Mouse (Mus musculus) CD4-positive, CD25-positive, alpha-beta regulatory T cell, adult 2 months (primary cell): ENCODE results near the gene Etnk2.

ENCODE experiments used
- DNase-seq: peaks from one replicate; pipeline ENCODE4 v3.0.0-alpha.2; 2012; ENCODE audit warnings: low read depth, low spot score

Etnk2 gene

DNA sequence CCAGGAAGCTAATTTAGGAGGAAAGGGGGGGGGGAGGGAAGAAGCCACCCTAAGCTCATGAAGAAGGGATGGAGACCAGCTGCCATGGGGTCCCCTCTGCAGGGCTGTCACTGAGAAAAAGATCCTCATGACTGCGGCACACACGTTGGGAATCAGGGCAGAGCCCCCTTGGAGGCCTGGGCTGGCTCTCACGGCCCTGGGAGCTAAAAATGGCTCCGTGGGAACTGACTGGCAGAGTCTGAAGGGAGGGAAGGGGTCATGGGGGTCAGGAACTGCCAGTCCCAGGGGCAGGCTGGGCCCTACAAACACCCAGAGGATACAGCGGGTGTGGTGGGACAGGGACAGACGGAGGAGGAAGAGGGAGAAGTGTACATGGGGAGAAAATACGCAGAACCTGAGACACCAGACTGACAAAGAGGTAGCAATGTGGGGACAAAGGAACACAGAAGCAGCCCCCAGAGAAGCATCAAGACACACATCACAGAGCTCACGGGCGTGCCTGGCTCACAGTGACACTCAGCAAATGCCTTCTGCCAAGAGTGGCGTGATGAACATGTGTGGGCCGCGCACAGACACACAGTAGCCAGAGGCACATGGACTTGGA is 19.3 kb downstream of the Etnk2 start:
- DNase-seq = no peak

DNA sequence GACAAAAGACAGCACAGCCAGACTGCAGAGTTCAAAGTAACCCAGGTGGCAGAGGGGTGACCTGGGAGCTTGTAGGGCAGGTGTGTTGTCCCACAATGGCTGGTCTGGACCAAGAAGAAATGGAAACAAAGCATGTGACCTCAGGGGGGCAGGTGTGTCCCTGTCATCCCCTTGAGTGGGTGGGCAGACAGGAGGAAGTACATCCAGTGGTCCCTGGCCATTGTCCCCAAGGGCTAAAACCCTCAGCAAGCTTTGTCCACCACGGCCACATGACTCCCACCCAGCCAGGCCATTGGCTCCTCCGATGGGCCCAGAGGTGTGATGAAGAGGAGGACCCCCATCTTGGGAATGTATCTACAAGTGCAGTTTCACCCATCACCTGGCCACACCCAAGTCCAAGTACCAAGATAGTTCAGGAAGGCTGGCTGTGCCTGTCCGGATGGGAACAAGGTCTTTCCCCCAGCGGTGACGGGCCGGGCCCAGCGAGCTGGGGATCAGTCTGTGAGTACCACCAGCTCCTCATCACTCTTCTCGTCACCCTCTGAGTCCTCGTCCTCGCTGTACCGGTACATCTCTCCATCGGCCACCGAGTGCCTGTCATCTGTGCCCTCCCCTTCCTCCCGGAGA is 19.9 kb downstream of the Etnk2 start:
- DNase-seq = no peak

DNA sequence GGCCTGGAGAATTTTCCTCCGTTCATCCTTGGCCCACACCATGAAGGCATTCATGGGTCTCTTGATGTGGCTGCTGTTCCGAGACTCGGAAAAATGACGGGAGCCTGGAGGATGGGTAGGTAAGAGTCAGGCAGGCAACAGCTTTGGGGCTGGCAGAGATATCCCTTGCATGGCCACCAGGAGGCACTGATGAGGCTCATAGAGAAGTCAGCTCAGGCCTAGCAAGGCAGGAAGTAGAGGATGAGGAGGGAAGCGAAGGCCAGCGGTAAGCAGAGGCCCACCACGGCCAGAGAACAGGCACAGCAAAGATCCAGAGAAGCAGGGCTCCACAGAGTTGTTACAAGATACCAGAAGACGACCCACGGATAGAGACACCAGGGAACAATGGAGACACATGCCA is 22.1 kb downstream of the Etnk2 start:
- peak; percentile 84 for DNase-seq

DNA sequence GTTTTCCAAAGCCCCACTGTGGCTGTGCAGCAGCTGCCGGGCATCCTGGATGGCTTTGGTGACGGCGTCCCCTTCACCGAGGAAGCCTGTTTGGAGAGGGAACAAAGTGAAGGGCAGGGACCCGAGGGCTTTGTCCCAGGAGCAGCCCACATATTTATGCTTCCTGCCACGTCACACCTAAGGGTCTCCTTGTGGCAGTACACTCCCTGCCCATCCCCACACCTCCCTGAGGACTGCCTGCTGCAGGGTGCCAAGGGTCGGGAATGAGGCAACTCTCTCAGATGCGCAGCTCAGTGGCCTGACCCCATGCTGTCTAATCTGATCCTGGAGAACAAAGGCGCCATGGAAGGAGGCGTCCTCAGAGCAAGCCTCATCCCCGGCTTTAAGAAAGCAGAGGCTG is 22.8 kb downstream of the Etnk2 start:
- no peak for DNase-seq

DNA sequence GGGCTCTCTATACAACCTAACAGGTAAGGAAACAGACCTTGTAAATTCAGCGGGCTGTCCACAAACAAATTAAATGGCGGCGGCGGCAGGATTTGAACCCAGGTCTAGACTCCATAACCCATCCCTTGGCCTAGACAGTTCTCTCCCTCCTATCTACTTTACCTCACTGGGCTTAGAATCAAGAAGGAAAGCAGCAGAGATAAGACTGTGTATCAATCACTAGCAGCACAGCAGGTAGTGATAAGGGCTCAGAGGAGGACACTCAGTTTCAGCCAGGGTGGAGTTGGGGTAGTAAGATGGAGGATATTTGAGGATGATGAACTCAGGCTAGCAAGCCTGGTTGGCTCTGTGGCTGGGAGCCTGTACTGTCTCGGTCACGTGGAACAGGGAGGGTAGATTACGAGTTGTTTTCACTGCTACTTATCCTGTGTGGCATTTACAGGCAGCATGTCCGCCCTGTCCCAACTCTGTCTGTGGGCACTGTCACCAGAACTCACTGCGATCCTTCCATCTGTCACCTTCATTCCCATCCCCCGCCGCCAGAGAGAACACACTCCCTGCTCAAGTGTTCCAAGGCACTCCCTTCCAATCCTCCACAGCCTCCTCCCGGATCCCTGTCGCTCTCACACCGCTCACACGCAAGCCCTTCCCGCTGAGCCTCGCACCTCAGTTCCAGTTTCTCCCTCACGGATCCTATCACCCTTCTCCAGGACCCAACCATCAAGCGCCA is 24.3 kb downstream of the Etnk2 start:
- no peak for DNase-seq

DNA sequence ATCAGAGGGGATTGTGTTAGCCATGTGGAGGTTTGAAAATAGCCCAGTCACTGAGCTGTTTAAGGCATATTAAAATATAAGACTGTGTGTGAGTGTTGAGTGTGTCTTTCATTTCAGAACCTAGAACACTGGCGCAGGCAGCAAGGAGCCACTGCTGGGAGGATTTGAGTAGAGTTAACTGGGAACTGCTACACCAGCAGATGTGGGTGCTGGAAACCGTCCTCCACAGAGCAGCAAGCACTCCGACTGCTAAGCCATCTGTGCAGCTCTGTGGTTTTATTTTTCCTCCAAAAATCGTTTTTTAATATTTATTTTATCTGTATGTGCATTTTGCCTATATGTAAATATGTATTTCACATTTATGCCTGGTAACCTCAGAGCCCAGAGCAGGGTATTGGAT is 31.3 kb downstream of the Etnk2 start:
- no peak for DNase-seq

DNA sequence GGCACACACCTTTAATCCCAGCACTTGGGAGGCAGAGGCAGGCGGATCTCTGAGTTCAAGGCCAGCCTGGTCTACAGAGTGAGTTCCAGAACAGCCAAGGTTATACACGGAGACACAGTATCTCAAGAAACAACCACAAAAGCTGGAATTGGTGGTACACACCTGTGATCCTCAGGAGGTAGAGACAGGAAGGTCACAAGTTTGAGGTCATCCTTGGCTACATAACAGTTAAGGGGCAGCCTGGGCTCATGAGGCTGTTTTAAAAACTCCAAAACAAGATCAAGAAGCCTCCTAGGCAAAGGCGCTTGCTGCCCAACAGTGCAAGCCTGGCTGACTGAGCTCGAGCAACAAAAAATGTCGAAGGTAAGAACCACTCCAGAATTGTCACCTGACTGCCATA is 33.3 kb downstream of the Etnk2 start:
- DNase-seq = no peak

DNA sequence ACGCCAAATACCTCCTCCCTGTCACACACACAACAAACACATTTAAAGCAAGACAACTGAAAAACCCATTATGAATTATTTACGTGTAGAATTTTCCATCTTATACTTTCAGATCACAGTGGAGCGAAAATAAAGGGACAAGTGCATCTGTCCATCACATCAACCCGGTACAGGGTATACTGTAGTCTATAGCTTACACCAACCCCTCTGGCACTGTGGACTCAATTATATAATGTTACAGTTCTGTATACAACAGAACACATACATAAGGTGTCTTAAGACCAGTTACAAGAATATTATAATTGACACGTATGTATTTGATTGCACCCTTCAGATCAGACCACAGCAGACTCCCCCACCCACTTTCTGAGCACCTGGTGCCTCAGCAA is 33.7 kb downstream of the Etnk2 start:
- no peak for DNase-seq

DNA sequence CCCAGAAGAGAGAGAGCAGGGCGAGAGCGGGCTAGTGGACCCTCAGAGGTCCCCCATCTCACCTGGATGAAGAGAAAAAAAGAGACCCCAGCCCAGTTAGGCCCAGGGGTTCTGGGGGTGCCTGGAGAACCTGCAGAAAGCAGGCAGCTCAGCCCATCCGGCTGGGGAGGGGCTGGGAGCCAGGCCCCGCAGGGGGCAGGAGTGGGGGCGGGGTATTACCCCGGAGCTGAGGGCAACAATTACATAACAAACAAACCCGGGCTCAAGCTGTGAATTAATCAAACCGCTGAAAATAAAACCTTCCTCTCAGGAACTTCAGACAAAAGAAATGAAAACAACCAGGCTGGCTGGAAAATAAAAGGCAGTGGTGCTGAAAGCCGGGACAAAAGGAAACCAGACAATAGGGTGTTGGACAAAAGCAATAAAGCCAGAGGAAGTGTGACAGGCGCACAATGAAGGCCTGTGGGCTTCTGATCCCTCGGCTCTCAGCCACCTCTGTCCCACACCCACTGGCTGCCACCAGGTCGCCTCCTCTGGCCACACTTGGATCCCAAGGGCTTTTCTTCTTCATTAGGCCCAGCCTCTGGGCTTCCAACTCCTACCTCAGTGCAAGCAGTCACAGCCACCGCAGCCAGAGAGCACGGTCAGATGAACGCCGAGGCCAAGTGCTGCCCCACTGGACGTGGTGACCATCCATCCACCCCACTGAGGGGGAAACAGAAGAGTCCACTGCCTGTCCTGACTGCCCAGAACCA is 34.3 kb downstream of the Etnk2 start:
- no peak for DNase-seq

DNA sequence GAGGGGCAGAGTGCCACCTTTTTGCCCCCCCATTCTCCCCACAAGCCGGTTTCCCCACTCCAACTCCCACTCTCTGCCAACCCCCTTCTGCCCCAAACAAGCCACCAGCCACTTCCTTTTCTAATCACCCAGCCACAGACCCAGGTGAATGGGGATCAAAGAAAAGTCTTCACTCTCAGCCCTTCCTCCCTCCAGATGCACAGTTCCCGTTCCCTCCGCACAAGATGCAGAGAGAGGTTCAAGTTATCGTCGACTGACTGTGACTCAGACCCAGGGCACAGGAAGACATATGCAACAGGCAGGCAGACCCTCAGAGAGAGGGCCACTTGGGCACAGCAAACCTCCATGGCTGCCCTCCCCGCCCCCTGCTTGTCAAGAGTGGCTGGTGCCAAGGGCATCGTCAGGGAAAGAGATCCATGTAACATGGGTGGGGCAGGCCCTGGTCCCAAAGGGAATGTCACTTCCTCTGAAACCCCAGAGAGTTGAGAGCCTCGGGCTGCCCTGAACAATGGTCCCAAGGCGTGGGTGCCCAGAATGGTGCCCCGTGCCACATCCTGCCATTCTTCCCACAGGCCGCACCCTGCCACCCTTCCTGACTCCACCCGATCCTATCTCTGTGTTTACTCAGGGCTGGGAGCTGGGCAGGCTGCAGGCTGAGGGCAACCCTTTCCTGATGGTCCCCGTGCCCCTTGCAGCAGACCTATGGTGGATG is 36.8 kb downstream of the Etnk2 start:
- DNase-seq = no peak

DNA sequence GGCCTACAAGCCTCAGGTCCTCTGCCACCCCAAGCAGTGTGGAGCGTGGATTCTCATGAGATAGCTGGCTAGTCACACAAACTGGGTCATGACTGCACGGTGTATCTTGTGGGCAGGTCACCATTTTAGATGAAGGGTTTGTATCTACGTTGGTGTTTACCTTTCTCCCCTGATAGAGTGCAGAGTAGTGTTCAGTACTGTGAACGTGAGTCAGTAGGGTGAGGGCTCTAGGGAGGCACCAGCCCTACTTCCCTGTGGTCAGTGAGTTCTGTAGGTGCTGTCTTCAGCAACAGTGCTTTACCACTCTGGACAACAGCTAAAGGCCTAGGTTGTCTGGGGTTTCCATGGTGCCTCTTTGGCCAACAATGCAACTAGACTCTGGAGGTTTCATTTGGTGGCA is 40.6 kb downstream of the Etnk2 start:
- DNase-seq = no peak

DNA sequence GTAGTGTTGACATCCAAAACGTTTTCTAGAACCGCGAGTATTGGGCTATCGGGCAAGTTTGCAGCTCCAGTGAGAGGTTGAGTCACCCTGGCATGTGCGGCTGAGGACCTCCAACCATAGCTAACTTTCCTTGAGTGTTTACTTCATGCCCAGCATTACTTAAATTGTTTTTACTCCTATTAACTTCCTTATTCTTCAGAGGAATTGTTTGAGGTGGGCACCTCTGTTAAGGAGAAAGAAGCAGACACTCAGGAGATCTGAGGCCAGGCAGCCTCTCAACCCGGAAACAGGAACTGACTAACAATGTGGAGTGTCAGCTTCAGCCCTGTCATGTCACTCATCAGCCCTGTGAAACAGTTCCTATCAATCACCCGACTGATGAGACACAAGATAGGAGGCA is 43.2 kb downstream of the Etnk2 start:
- no peak for DNase-seq

DNA sequence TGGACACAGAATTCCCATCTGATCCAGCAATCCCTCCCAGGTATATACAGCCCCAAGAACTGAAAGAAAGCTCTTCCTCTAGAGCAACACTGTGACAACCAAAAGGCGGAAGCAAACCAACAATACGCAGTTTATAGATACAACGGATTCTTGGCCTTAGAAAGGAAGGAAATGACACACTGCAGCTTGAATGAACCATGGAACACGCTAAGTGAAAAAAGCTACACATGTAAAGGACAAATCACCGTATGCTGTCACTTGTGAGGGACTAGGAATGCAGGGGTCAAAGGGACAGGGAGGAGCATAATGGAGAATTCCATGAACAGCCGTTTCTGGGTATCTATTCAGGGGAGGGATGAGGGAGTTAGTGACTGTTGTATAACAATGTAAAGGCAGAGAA is 44.1 kb downstream of the Etnk2 start:
- no peak for DNase-seq

DNA sequence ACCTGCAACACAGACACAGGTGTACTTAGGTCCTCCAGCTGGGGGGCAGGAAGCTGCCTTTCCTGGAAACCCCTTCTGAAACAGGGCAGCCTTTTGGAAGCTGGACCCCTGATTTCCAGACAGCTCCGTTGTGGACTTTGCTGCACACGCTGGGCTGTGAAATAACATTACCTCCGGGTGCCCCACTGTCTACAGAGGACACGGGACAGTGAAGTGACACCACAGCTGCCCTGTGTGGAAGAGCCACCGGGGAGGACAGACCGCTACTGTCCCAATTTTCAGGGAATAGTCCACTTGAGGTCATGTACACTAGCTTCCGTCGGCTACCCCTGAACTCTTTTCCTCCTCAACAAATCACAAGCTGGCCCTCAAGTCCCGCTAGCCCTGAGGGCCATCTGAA is 44.9 kb downstream of the Etnk2 start:
- no peak for DNase-seq

DNA sequence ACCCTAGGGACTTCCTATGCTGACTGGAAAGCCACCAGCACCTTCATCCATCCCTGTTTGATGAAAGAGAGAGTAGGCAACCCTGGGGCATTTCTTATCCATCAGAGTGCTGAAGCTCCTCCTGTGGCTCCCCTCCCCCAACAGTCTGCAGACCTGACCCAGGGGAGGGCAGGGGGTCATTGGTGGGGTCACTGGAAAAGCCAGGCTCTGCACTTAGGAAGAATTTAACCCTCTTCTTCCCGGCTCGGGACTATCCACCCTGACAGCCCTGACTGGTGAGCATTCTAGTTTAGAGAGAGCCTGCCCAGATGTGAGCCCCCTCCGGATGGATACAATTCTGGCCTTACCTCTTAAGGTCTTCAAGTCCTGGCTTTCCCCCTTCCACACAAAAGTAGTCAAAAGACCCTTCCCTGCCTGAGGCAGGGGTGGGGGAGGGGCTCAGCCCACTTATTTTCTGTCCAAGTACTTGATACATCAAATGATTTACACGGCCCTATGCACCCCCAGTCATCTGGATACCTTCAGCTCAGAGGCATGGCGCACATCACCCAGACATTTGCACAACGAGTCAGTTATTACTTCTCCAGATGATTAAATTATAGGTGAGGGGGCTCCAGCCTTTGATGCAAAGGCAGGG is 45.6 kb downstream of the Etnk2 start:
- DNase-seq = no peak

DNA sequence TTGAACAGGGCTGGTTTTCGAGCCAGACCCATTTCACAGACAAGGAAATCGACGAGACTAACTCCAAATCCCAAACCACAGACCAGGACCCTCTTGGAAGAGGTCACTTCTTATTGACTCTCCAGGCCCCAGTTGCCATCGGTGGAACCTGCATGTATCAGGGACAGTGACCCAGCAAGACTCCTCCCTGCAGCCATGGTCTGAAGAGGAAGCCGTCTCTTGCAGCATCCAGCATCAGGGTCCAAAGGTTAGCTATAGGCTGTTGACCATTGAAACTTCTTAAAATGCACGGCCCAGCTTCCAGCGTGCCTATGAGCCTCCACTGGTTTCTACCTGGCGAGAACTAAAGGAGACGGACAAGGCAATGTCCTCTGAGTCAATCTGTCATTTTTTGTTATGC is 46.4 kb downstream of the Etnk2 start:
- no peak for DNase-seq

DNA sequence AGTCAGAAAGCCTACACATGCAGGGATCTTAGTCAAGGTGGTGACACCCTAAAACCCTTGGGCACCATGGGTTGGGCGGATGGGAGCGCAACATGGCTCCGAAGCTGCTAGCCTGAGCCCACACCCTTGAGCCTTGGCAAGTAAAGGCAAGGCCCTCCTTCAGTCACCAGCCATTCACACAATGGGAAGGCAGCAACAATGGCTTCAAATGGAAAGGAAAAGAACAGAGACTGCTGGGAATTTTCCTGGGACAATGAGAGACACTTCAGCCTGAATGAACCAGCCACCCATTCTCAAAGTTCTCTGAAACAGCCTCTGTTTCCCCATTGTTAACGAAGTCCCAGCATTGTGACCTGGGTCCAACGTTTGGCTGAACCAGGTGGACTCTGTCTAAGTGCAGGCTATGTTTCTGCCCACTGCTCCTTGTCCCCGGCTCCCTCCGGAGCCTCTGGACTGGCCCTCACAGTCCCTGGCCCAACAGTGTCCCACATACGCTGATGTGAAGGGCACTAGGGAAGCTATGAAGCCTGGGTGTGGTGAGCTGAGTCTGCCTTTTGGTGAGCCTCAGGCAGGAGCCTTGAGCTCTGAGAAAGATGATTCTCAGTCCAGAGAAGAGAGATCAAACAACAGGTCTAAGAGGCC is 48.3 kb downstream of the Etnk2 start:
- no peak for DNase-seq

DNA sequence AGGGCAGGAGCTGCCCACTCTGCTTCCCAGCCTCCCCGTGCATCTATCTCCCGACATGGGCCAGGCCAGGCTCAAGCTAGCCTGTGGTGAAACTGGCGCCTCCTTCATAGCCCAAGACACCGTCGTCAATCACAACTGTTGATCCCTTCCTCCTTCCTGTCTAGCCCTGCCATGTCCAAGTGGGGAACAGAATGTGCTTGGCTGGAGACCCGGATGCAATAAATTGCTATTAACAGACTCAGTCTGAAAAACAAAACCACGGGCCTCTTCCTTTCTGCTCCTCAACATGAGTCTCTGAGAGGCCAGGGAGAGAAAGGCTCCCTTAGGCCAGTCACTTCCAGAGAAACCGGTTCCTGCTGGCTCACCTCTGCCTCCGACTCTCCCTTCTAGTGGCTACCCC is 49.6 kb downstream of the Etnk2 start:
- no peak for DNase-seq

DNA sequence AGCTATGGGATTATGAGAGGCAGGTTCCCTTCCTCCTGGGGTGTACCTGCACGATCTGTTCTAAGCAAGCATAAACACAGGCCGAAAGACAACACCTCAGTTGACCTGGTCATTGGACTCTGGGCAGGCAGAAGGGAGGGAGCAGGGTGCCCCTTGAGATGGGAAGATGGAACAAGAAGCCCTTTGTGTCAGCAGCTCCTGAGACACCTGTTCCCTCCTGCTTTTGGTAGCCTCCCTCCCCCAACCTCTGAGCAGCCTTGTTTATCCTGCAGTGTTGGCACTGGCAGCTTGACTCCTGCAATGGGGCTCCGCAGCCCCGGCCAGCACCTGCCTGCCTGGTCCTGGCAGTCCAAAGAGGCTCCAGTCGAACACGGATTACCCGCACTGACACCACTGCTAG is 51.7 kb downstream of the Etnk2 start:
- no peak for DNase-seq

DNA sequence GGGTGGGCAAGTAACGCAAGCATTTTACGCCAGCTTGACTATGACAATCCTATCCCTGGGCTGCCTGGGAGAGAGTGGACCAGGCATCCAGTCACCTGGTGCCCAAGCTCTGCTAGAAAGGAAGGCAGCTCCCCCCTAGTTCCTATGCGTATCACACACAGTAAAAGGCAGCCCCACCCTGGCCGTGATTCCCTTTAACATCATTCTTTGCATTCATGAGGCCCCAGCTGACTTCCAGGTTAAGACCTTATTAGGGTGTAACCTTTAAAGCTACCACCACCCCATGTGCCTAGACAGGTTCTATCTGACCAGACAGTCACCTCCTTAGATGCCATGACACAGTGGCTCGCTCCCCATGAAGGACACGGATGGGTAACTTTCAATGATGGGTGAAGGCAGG is 52.1 kb downstream of the Etnk2 start:
- no peak for DNase-seq

DNA sequence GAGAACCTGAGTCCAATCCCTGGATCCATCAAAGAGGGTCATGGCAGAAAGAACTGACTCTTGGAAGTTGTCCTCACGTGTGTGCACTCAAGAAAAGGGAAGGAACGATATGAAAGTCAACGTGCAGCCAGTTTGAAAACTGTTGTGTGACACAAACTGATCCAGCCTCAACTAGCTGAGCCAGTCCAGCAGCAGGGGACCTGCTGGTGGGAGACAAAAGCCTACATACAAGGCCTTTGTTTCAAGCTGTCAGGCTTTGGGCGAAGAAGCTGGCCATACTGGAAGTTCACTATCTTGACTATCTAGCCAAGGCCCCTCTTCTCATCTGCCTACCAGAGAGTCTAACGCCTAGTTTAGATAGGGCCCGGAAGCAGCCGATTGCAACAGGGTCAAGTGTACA is 53.1 kb downstream of the Etnk2 start:
- no peak for DNase-seq
